Mouse (Mus musculus) ES-E14 (cell line): ENCODE results near the gene Il1r1.

ENCODE experiments used
- CHD2 ChIP-seq: IDR thresholded peaks from 2 replicates; pipeline ENCODE4 v1.6.1; 2014; ENCODE audit warnings: mild to moderate bottlenecking, low read depth, low read length, inconsistent platforms
- MAFK ChIP-seq: IDR thresholded peaks from 2 replicates; pipeline ENCODE4 v1.6.1; 2014; ENCODE audit warnings: mild to moderate bottlenecking, low read depth, low read length, inconsistent platforms; ENCODE audit not compliant: insufficient read depth
- ZNF384 ChIP-seq: IDR thresholded peaks from 2 replicates; pipeline ENCODE4 v1.6.1; 2012; ENCODE audit warnings: low read depth, low read length, inconsistent platforms

- TF ChIP-seq ZNF384 (no peak), CHD2 (no peak), MAFK (no peak)
Observed at GRCm38 (mm10) chr1:40275285-40276013, 50.6 kb downstream of the Il1r1 start.
